Mouse (Mus musculus) ES-Bruce4 (cell line): ENCODE measurements around the gene Rbck1.

Source experiments
- CTCF ChIP-seq: IDR thresholded peaks from one replicate; pipeline ENCODE4 v1.8.1; 2011; ENCODE audit warnings: low read depth, low read length
- POLR2A ChIP-seq: IDR thresholded peaks from one replicate; pipeline ENCODE4 v1.8.1; 2011; ENCODE audit warnings: low read length; ENCODE audit not compliant: insufficient read depth

- no peak for TF ChIP-seq CTCF
- no peak for TF ChIP-seq POLR2A
Measured at GRCm38 (mm10) chr2:152324842-152325241, 7.6 kb downstream of the Rbck1 start.
